Comparison of ENCODE assay signal across 21 mouse cellular contexts in the genomic region with DNA sequence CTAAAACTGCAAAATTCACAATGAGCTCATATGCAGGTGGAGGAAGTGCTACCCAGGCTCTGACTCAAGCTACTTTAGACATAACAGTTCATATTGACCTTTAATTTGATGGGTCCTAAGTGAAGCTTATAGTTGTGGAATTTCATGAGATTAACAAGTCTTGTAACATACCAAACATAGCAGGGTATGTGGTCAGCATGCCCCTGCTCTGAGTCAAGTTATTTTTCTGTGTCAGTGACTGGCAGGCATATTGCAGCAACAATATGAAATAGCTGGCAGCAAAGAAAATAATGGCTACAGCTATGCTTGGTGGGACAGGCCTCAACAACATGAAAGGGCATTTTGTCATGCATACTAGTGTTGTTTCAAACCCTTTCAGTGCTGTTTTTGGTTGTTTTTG.
DNase-seq lines count a peak whose midpoint lies in the region; ATAC-seq lines count a peak whose summit lies in the region.
"Had no signal": no experiment of that assay in that cellular context is flagged by ENCODE, and none has a peak within 500 bp of the region (broad histone marks: within the 10 kb centered on the region; RNA-seq: fewer than 3 reads in every experiment).

No protein-coding gene starts in this region.

- H3K4me2 ChIP-seq in intestine, embryonic 15.5 days (replicated peaks): no peak overlapping the region
- H3K4me2 ChIP-seq: heart, embryonic 11.5 days; hindbrain, embryonic 12.5 days; hindbrain, embryonic 15.5 days had no signal

- no peaks in the 10 kb centered on the region for H3K27me3 ChIP-seq in intestine, embryonic 15.5 days (replicated peaks)
- H3K27me3 ChIP-seq: hindbrain, embryonic 12.5 days; hindbrain, embryonic 15.5 days had no signal

- no peak for ATAC-seq in intestine, embryonic 15.5 days
- ATAC-seq: CD4-positive, CD25-positive, alpha-beta regulatory T cell, adult 4 months; forebrain, postnatal 0 days had no signal

- H3K4me3 ChIP-seq in intestine, embryonic 15.5 days (replicated peaks): no peak overlapping the region
- H3K4me3 ChIP-seq: gastrocnemius, adult 2 months; heart, adult 2 months; hindbrain, embryonic 12.5 days; hindbrain, embryonic 15.5 days had no signal

- peak; percentile 78 for DNase-seq in 3T3-L1 (ENCODE audit: low read depth, low spot score)
- DNase-seq in Muller cell, postnatal 12 days (ENCODE audit: inconsistent ontology term): peak; percentile 61
- DNase-seq in adipocyte (ENCODE audit: low spot score): peak; percentile 22
- no peak for DNase-seq in heart, adult 9 months (ENCODE audit: low spot score in 2 of 2)
- DNase-seq in retina, embryonic 14.5 days (ENCODE audit: low spot score): no peak
- DNase-seq: adrenal gland, adult 8-10 months; adrenal gland, postnatal 25 days; B cell, adult 2 months; cerebellum, adult 11-12 months; cerebellum, adult 8-10 months; cerebellum, postnatal 10 days; forebrain, postnatal 0 days; gastrocnemius, adult 2 months; gastrocnemius, postnatal 14 days; heart, adult 2 months; kidney, adult 11 months had no signal

- H3K36me3 ChIP-seq in intestine, embryonic 15.5 days: no peaks in the 10 kb centered on the region

- no peaks in the 10 kb centered on the region for H3K4me1 ChIP-seq in intestine, embryonic 15.5 days (replicated peaks)
- H3K4me1 ChIP-seq: hindbrain, embryonic 15.5 days had no signal

- no peak overlapping the region for H3K27ac ChIP-seq in intestine, embryonic 15.5 days
- H3K27ac ChIP-seq: gastrocnemius, adult 2 months; heart, adult 2 months; hindbrain, embryonic 12.5 days; hindbrain, embryonic 15.5 days had no signal

- H3K9me3 ChIP-seq in intestine, embryonic 15.5 days: no peaks in the 10 kb centered on the region
- H3K9me3 ChIP-seq: hindbrain, embryonic 15.5 days had no signal

- H3K9ac ChIP-seq in intestine, embryonic 15.5 days: no peak overlapping the region
- H3K9ac ChIP-seq: forebrain, postnatal 0 days; hindbrain, embryonic 12.5 days; hindbrain, embryonic 15.5 days had no signal

Comparison
In these comparisons a context has a peak if more than half of its experiments do, and no peak if none do; other contexts are left out.
1. DNase-seq: peak in 3T3-L1 (single experiment), Muller cell, postnatal 12 days (single experiment) and adipocyte (single experiment); none in heart, adult 9 months (0 of 2) and retina, embryonic 14.5 days (single experiment).